Mouse (Mus musculus) right cerebral cortex, adult 18-20 months (tissue): ENCODE measurements around the gene Pxn.

Source experiments
- DNase-seq: peaks from one replicate; pipeline ENCODE4 v3.0.0; 2022; ENCODE audit warnings: mixed read lengths

Gene Pxn

DNA sequence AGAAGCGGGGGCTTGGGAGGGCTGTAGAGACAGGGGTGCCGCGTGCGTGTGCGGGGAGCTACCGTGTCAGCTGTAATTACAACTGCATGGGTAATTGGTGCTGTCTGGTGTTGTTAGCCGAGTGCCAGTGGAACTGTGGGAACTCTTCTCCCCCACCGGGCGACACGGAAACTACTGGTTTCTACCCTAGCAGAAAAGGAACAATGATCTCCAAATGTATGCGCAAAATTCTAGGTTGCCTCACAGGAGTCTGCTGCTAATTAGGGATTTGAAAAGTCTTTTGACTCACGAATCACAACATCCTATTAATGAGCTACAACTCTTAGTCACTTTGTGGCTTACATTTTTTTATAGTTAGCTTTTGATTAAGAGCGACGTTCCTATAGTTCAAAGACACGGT is 79.7 kb downstream of the Pxn start:
- peak; percentile 35 for DNase-seq

DNA sequence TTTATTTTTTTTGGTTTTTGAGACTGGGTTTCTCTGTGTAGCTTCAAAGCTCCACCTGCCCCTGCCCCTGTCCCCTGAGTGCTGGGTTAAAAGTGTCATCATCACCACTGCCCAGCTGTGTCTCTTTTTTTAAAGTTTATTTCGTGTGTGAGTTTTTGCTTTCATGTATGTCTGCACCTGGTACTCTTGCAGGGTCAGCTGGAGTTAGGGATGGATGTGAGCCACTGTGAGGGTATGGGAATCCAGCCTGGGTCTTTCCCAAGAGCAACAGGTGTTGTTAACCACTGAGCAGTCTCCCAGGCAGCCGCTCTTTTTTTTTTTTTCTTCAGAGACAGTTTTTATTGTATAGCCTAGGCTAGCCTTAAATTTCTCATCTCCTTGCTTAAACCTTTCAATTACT is 80.3 kb downstream of the Pxn start:
- no peak for DNase-seq

DNA sequence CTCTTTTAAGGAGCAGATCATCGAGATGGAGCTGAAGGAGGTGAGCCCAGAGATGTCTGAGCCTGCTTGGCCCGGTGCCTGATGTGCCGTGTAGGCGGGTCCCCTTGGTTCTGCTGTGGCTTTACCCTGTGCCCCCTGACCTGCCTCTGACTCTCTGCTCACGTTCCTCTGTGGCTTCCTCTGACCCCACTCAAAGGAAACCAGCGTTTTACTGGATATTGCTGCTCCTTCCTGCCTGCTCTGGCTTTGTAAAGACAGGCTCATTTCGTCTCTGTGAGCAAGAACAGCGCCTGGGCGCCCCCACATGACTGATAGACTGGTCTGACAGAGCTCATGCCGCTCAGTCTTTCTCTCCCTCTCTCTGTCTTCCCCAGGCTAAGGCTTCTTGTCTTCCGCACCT is 84.6 kb downstream of the Pxn start:
- DNase-seq = no peak

DNA sequence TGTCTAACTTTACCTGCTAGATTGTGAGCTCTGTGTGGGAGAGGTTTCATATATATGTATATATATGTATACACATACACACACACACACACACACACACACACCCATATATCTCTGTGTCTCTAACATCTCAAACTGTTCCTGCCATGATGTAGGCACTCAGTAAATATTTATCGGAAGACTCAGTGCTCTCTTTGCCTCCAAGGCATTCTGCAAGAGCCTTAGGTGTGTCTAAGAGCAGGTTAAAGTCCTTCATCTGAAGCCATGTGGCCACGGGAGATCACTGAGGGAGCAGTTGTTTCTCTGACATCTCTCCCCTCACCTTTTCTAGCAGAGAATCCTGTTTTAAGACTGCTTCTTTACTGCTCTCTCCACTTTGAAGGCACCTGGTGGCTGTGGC is 85.0 kb downstream of the Pxn start:
- no peak for DNase-seq

DNA sequence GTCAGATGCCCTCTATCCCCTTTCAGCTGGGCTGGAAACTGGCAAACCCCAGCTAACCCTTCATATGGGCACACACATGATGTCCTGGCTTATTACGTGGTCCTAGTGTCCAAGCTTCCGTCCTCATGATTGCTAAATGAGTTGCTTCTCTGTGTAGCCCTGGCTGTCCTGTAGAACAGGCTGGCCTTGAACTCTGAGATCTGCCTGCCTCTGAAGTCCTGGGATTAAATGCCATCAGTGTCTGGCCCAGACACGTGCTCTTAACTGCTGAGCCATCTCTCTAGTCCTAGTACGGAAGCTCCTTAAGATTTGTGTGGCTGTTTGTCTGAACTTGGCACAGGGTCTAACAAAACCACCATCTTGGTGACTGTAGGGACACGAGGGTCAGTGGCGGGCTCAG is 97.1 kb downstream of the Pxn start:
- no peak for DNase-seq
